Mouse (Mus musculus): ENCODE measurements around the gene Ksr1. TPM values are rescaled to one million over a fixed set of nuclear protein-coding genes. Genes with fewer than 3 reads are reported as not detected.
A peak's percentile ranks its signal among the peaks of the same experiment; 100 is the strongest.
"Not testable (repeated sequence)": the region's sequence is repeated elsewhere in the genome, so short reads cannot be mapped to it uniquely, and the experiment has no call there.

Gene Ksr1
- polyA plus RNA-seq, 1 experiment, result 106 TPM

GRCm38 (mm10) chr11:79008007-79008775 is 138.0 kb downstream of the Ksr1 start:
- Histone ChIP-seq H3K4me3 (ENCODE audit: low read depth, low read length) (no peak overlapping the region), H3K27me3 (ENCODE audit: control insufficient read depth, insufficient read depth, low read length) (no peaks in the 10 kb centered on the region), H3K36me3 (ENCODE audit: control insufficient read depth, insufficient read depth, low read length) (no peaks in the 10 kb centered on the region), H3K4me1 (ENCODE audit: control insufficient read depth, insufficient read depth, insufficient read length, low read length) (peaks cover 31% of the 10 kb centered on the region), H3K27ac (ENCODE audit: insufficient read depth, low read depth, low read length) (peak overlapping the region; percentile 76)
- TF ChIP-seq CTCF (IDR thresholded peaks at IDR 0.05; ENCODE audit: extremely low read depth, insufficient read length, insufficient replicate concordance, low read depth, low read length) (no peak), POLR2A (IDR thresholded peaks at IDR 0.05; ENCODE audit: low read depth, low read length) (no peak; the same call in 1 of the 2 replicates)
- WGBS, result 34% methylated on average over 6 of the region's 6 CpGs

GRCm38 (mm10) chr11:79007356-79007755 is 138.9 kb downstream of the Ksr1 start:
- not testable (repeated sequence) for H3K4me3 ChIP-seq (ENCODE audit: low read depth, low read length); H3K36me3 ChIP-seq (ENCODE audit: control insufficient read depth, insufficient read depth, low read length); H3K27me3 ChIP-seq (ENCODE audit: control insufficient read depth, insufficient read depth, low read length)
- 32% methylated on average over 3 of the region's 3 CpGs for WGBS
- peak overlapping the region; percentile 76 for H3K27ac ChIP-seq (ENCODE audit: insufficient read depth, low read depth, low read length)
- H3K4me1 ChIP-seq (ENCODE audit: control insufficient read depth, insufficient read depth, insufficient read length, low read length), result peaks cover 37% of the 10 kb centered on the region

DNA sequence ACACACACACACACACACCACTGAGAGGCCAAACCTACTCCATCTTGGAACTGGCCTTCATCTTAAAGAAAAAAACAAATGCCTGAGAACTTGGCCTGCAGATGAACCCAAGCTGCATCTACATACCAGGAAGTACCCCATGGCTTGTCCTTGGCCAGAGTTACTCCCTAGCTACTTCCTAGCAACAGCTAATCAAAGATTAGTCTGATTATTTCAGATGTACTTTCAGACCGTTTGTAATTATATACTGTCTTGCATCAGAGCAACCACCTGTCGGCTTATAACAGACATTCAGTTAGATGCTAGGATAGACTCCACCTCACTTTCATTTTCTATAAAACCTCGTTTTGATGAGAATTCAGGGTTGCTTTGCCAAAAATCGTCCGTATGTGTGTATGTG is 139.8 kb downstream of the Ksr1 start:
- H3K4me3 ChIP-seq (ENCODE audit: low read depth, low read length), result no peak overlapping the region
- H3K27ac ChIP-seq (ENCODE audit: insufficient read depth, low read depth, low read length), result peak overlapping the region; percentile 83
- H3K27me3 ChIP-seq (ENCODE audit: control insufficient read depth, insufficient read depth, low read length), result no peaks in the 10 kb centered on the region
- TF ChIP-seq CTCF (IDR thresholded peaks at IDR 0.05; ENCODE audit: extremely low read depth, insufficient read length, insufficient replicate concordance, low read depth, low read length) (no peak), POLR2A (IDR thresholded peaks at IDR 0.05; ENCODE audit: low read depth, low read length) (no peak)
- no peaks in the 10 kb centered on the region for H3K36me3 ChIP-seq (ENCODE audit: control insufficient read depth, insufficient read depth, low read length)
- 6% methylated on average over 5 of the region's 5 CpGs for WGBS
- peaks cover 41% of the 10 kb centered on the region for H3K4me1 ChIP-seq (ENCODE audit: control insufficient read depth, insufficient read depth, insufficient read length, low read length)

- H3K36me3 ChIP-seq (ENCODE audit: control insufficient read depth, insufficient read depth, low read length), result no peaks in the 10 kb centered on the region
- WGBS, result 38% methylated on average over 14 of the region's 14 CpGs
- peaks cover 41% of the 10 kb centered on the region for H3K4me1 ChIP-seq (ENCODE audit: control insufficient read depth, insufficient read depth, insufficient read length, low read length)
- no peaks in the 10 kb centered on the region for H3K27me3 ChIP-seq (ENCODE audit: control insufficient read depth, insufficient read depth, low read length)
- no peak overlapping the region for H3K4me3 ChIP-seq (ENCODE audit: low read depth, low read length)
- peak overlapping the region; percentile 74 for H3K27ac ChIP-seq (ENCODE audit: insufficient read depth, low read depth, low read length)
- TF ChIP-seq CTCF (IDR thresholded peaks at IDR 0.05; ENCODE audit: extremely low read depth, insufficient read length, insufficient replicate concordance, low read depth, low read length) (no peak), POLR2A (IDR thresholded peaks at IDR 0.05; ENCODE audit: low read depth, low read length) (no peak)
Measured at GRCm38 (mm10) chr11:79005578-79006394, 140.4 kb downstream of the Ksr1 start.

DNA sequence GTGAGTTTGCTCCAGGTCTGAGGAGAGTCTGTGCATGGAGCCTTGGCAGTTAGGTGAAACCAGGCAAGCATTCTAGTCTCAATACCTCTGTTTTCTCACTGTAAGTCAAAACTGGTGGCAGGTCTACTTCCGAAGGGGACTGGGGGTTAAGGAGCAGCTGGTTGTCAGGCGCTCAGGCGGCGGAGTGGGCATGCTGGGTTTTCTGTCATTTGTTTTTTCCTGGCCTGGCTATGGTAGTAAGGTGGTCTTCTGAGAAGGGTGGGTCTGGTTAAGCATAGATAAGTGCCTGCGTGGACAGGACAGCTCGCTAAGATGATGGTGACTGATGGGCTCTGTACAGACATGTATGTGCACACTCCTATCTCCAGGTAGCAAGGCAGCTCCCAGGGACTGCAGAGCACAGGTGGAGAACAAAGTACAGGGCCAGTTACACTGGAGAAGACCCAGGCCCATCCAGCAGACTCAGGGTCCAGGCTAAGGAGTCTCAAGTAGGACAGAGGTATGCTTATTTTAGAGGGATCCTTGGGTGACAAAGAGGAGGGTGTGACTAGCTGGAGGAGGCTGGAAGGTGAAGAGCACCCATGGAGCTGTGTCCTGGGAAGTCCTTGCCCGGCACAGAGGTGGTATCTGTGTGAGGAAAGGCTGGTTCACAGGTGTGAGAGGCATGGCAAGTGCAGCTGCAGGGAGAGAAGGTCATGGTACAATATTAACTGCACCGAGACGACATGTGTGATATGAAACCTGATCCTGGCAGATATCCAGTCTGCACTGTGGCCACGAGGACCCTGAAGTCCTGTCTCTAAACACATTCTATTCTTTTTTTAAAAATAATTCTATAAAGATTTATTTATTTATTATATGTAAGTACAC is 142.2 kb downstream of the Ksr1 start:
- Histone ChIP-seq H3K27ac (ENCODE audit: insufficient read depth, low read depth, low read length) (peak overlapping the region; percentile 84), H3K36me3 (ENCODE audit: control insufficient read depth, insufficient read depth, low read length) (no peaks in the 10 kb centered on the region), H3K4me3 (ENCODE audit: low read depth, low read length) (no peak overlapping the region), H3K4me1 (ENCODE audit: control insufficient read depth, insufficient read depth, insufficient read length, low read length) (peaks cover 41% of the 10 kb centered on the region), H3K27me3 (ENCODE audit: control insufficient read depth, insufficient read depth, low read length) (no peaks in the 10 kb centered on the region)
- TF ChIP-seq POLR2A (IDR thresholded peaks at IDR 0.05; ENCODE audit: low read depth, low read length) (no peak), CTCF (IDR thresholded peaks at IDR 0.05; ENCODE audit: extremely low read depth, insufficient read length, insufficient replicate concordance, low read depth, low read length) (no peak)
- 43% methylated on average over 10 of the region's 10 CpGs for WGBS

DNA sequence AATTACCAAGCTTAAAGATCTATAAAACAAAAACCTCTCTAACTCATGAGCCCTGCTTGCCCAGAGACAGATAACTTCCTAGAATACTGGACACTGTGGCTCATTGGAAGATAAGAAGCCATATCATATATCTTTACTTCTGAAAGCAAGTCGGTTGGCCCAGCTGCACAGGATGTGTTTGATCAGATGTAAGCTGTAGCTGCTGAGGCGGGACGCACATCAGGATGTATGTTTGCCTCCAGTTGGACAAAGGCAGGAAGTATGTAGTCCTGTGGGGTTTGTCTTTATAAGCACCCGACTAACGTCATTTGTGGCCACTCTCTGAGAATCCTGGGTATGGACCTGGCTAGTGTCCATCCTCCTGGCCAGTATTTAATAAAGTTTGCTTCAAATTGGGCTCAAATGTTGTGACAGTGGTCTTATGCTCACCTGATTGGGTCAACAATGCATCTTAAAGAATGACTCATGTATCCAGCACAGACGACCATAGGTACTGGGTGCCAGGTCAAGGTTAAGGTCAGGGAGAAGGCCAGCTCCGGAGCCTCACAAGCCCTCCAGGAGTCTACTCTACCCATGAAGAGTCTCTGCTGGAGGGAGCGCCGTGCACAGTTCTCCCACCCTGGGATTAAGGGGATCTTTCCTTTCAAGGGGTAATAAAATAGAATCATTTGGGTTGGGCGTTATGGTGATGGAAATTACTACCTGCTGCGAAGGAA is 143.0 kb downstream of the Ksr1 start:
- H3K4me3 ChIP-seq (ENCODE audit: low read depth, low read length), result no peak overlapping the region
- peaks cover 36% of the 10 kb centered on the region for H3K4me1 ChIP-seq (ENCODE audit: control insufficient read depth, insufficient read depth, insufficient read length, low read length)
- no peaks in the 10 kb centered on the region for H3K27me3 ChIP-seq (ENCODE audit: control insufficient read depth, insufficient read depth, low read length)
- H3K36me3 ChIP-seq (ENCODE audit: control insufficient read depth, insufficient read depth, low read length), result no peaks in the 10 kb centered on the region
- peak overlapping the region; percentile 84 for H3K27ac ChIP-seq (ENCODE audit: insufficient read depth, low read depth, low read length)
- 20% methylated on average over 11 of the region's 11 CpGs for WGBS
- no peak for TF ChIP-seq POLR2A (IDR thresholded peaks at IDR 0.05; ENCODE audit: low read depth, low read length)
- TF ChIP-seq CTCF (IDR thresholded peaks at IDR 0.05; ENCODE audit: extremely low read depth, insufficient read length, insufficient replicate concordance, low read depth, low read length), result no peak
